Mouse (Mus musculus): ENCODE data around the gene Gm20924.
"Not testable (repeated sequence)": the region's sequence is repeated elsewhere in the genome, so short reads cannot be mapped to it uniquely, and the experiment has no call there.

Gm20924 gene

DNA sequence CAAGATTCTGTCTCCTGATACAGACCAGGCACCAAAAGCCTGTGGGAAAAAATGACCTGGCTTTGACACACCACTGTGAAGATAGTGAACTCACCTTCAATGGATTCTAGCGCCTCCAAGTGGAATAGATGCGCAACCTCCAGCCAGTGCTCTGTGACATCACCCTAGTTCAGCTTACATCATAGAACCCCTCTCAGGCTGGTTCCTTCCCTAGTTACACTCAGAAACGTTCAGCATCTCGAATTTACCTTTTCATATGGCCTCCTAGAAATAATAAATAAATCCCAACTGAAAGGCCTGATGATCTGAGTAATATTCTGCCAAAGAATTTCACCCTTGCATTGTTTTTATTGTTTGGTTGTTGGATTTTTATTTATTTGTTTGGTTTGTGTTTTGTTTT is at the start of gene Gm20924:
Gene Gm20924, minus strand, starts transcription at position 101 of the 400 bp plus-strand sequence.
- not testable (repeated sequence) for DNase-seq

Data from lung, adult 18-20 months (tissue).